Mouse (Mus musculus) kidney, embryonic 14.5 days (tissue): ENCODE data around the gene Sh3rf1. TPM values are rescaled to one million over a fixed set of nuclear protein-coding genes. Genes with fewer than 3 reads are reported as not detected.

Experiments used
- polyA plus RNA-seq: library from polyadenylated mRNA; unstranded; fragments of >200 nt; fragmentation: Nextera tagmentation; extraction: Ambion mirVana; gene quantifications from 2 replicates; pipeline ENCODE4 v1.2.1, GENCODE M21; 2014

Gene Sh3rf1
- polyA plus RNA-seq, 1 experiment from 2014 or later, result 25.9 TPM

Other genes starting within 250 kb of the Sh3rf1 start
- gene Clcn3, start 240.6 kb upstream of the Sh3rf1 start, polyA plus RNA-seq, result 16.7 and 24.8 TPM in 2 replicates
- gene Nek1, start 230.7 kb upstream of the Sh3rf1 start, polyA plus RNA-seq, result 15.0 and 24.9 TPM in 2 replicates